Mouse (Mus musculus): ENCODE measurements around the gene Crlf1.

DNA sequence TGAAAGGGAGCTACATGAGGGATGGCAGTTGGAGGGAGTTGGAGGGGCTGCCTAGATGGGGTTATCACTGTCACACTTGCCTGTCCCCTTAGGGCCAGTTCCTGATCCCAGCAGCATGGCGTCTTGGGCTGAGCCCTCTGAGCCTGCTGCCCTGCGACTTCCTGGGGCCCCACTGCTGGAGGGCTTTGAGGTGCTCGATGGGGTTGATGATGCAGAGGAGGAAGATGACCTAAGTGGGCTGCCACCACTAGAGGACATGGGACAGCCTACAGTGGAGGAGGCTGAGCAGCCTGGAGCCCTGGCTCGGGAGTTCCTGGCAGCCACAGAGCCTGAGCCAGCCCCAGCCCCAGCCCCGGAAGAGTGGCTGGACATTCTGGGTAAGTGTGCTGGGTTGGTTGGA, 36.3 kb downstream of the Crlf1 start:
- TF ChIP-seq CTCF (conservative IDR thresholded peaks at IDR 0.05; ENCODE audit: low read length): no peak
- TF ChIP-seq NANOG (IDR thresholded peaks at IDR 0.05; ENCODE audit: borderline replicate concordance, low read length): no peak

All from E14TG2a.4 (cell line).